Mouse (Mus musculus): ENCODE measurements around the gene Itpr3. TPM values are rescaled to one million over a fixed set of nuclear protein-coding genes. Genes with fewer than 3 reads are reported as not detected.

The Itpr3 gene
- polyA plus RNA-seq (2015; fragmentation: Nextera tagmentation; extraction: Ambion mirVana), result 0.70 and 0.73 TPM in 2 replicates

DNA sequence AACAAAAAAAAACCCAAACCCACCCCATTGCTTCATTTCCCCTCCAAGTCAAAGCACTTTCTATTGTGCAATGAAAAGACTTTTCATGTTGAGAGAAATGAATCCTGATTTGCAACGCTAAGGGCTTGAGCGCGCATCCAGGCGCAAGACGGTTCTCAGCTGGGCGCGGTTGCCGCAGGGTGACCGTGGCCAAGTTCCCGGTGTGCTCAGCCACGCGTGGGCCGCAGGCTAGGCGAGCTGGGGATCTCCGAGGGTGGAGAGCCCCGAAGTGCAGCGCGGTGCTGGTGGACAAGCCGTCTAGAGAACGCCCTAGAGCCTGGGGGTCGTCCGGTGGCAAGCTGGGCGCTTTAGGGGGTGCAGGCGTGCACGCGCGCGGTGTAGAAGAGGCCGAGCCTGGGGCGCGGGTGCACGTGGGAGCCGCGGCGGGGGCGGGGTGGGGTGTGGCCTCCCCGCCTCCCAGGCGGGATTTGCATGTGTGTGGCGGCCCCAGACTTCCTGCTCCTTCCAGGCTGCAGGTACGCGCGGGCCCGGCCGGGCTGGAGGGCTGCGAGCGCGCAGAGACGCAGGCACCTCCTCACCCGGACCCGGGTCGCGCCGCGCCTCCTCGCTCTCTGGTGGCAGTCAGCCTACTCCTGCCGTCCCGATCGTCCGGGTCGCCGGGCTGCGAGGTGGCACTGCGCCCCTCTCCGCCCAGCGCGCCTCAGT lies at the start of gene Itpr3:
Gene Itpr3 (plus strand): TSS at position 493 of the 705 bp plus-strand sequence.
- peak; percentile 36; the same call in 1 of the 2 replicates for ATAC-seq
- H3K4me2 ChIP-seq (ENCODE audit: low read length), result peak within 1 kb of the TSS; percentile 78
- under 1% methylated on average over 64 of the region's 66 CpGs for WGBS
- peaks cover 41% of the 10 kb centered on the region for H3K27me3 ChIP-seq (ENCODE audit: control insufficient read depth, insufficient read depth, low read depth, low read length)
- H3K4me3 ChIP-seq (ENCODE audit: low read depth, low read length), result peak within 1 kb of the TSS; percentile 47
- no peaks in the 10 kb centered on the region for H3K36me3 ChIP-seq (ENCODE audit: control insufficient read depth, insufficient read depth, low read length)
- peaks cover 6% of the 10 kb centered on the region; the same call in 1 of the 2 replicates for H3K4me1 ChIP-seq (ENCODE audit: control insufficient read depth, insufficient read depth, low read length)
- no peak within 1 kb of the TSS for H3K27ac ChIP-seq (ENCODE audit: low read length)
- no peaks in the 10 kb centered on the region for H3K9me3 ChIP-seq (replicated peaks; ENCODE audit: control insufficient read depth, low read length, poor library complexity, severe bottlenecking)
- H3K9ac ChIP-seq (ENCODE audit: low read depth, low read length), result peak within 1 kb of the TSS; percentile 58

GRCm38 (mm10) chr17:27008277-27008676 lies 48.8 kb upstream of the Itpr3 start:
- no peaks in the 10 kb centered on the region for H3K27me3 ChIP-seq (ENCODE audit: control insufficient read depth, insufficient read depth, low read depth, low read length)
- H3K4me1 ChIP-seq (ENCODE audit: control insufficient read depth, insufficient read depth, low read length), result no peaks in the 10 kb centered on the region
- no peaks in the 10 kb centered on the region for H3K36me3 ChIP-seq (ENCODE audit: control insufficient read depth, insufficient read depth, low read length)
- H3K27ac ChIP-seq (ENCODE audit: low read length), result no peak overlapping the region
- WGBS, result 86% methylated on average over 2 of the region's 2 CpGs
- H3K9me3 ChIP-seq (replicated peaks; ENCODE audit: control insufficient read depth, low read length, poor library complexity, severe bottlenecking), result no peaks in the 10 kb centered on the region
- H3K4me3 ChIP-seq (ENCODE audit: low read depth, low read length), result no peak overlapping the region
- no peak overlapping the region for H3K9ac ChIP-seq (ENCODE audit: low read depth, low read length)
- no peak for ATAC-seq
- H3K4me2 ChIP-seq (ENCODE audit: low read length), result no peak overlapping the region

GRCm38 (mm10) chr17:27011167-27011566 lies 45.9 kb upstream of the Itpr3 start:
- Histone ChIP-seq H3K4me1 (ENCODE audit: control insufficient read depth, insufficient read depth, low read length) (no peaks in the 10 kb centered on the region), H3K36me3 (ENCODE audit: control insufficient read depth, insufficient read depth, low read length) (no peaks in the 10 kb centered on the region), H3K4me2 (ENCODE audit: low read length) (no peak overlapping the region), H3K27me3 (ENCODE audit: control insufficient read depth, insufficient read depth, low read depth, low read length) (no peaks in the 10 kb centered on the region), H3K9me3 (replicated peaks; ENCODE audit: control insufficient read depth, low read length, poor library complexity, severe bottlenecking) (no peaks in the 10 kb centered on the region), H3K9ac (ENCODE audit: low read depth, low read length) (no peak overlapping the region), H3K4me3 (ENCODE audit: low read depth, low read length) (no peak overlapping the region), H3K27ac (ENCODE audit: low read length) (no peak overlapping the region)
- WGBS, result 94% methylated on average over 10 of the region's 10 CpGs
- no peak for ATAC-seq

- Histone ChIP-seq H3K4me2 (ENCODE audit: low read length) (no peak overlapping the region), H3K9me3 (replicated peaks; ENCODE audit: control insufficient read depth, low read length, poor library complexity, severe bottlenecking) (no peaks in the 10 kb centered on the region), H3K27ac (ENCODE audit: low read length) (no peak overlapping the region), H3K9ac (ENCODE audit: low read depth, low read length) (no peak overlapping the region), H3K4me1 (ENCODE audit: control insufficient read depth, insufficient read depth, low read length) (no peaks in the 10 kb centered on the region), H3K36me3 (ENCODE audit: control insufficient read depth, insufficient read depth, low read length) (no peaks in the 10 kb centered on the region), H3K27me3 (ENCODE audit: control insufficient read depth, insufficient read depth, low read depth, low read length) (no peaks in the 10 kb centered on the region), H3K4me3 (ENCODE audit: low read depth, low read length) (no peak overlapping the region)
- no peak; the same call in 1 of the 2 replicates for ATAC-seq
- 69% methylated on average over 12 of the region's 14 CpGs for WGBS
These were observed 45.0 kb upstream of the Itpr3 start for GRCm38 (mm10) chr17:27011998-27012672.

GRCm38 (mm10) chr17:27012909-27013308 lies 44.2 kb upstream of the Itpr3 start:
- no peak overlapping the region for H3K9ac ChIP-seq (ENCODE audit: low read depth, low read length)
- no peaks in the 10 kb centered on the region for H3K9me3 ChIP-seq (replicated peaks; ENCODE audit: control insufficient read depth, low read length, poor library complexity, severe bottlenecking)
- H3K4me3 ChIP-seq (ENCODE audit: low read depth, low read length), result no peak overlapping the region
- H3K36me3 ChIP-seq (ENCODE audit: control insufficient read depth, insufficient read depth, low read length), result no peaks in the 10 kb centered on the region
- no peak overlapping the region for H3K27ac ChIP-seq (ENCODE audit: low read length)
- no peak overlapping the region for H3K4me2 ChIP-seq (ENCODE audit: low read length)
- H3K27me3 ChIP-seq (ENCODE audit: control insufficient read depth, insufficient read depth, low read depth, low read length), result no peaks in the 10 kb centered on the region
- no peak for ATAC-seq
- H3K4me1 ChIP-seq (ENCODE audit: control insufficient read depth, insufficient read depth, low read length), result peaks cover 5% of the 10 kb centered on the region; the same call in 1 of the 2 replicates
- WGBS, result 49% methylated on average over 6 of the region's 6 CpGs

DNA sequence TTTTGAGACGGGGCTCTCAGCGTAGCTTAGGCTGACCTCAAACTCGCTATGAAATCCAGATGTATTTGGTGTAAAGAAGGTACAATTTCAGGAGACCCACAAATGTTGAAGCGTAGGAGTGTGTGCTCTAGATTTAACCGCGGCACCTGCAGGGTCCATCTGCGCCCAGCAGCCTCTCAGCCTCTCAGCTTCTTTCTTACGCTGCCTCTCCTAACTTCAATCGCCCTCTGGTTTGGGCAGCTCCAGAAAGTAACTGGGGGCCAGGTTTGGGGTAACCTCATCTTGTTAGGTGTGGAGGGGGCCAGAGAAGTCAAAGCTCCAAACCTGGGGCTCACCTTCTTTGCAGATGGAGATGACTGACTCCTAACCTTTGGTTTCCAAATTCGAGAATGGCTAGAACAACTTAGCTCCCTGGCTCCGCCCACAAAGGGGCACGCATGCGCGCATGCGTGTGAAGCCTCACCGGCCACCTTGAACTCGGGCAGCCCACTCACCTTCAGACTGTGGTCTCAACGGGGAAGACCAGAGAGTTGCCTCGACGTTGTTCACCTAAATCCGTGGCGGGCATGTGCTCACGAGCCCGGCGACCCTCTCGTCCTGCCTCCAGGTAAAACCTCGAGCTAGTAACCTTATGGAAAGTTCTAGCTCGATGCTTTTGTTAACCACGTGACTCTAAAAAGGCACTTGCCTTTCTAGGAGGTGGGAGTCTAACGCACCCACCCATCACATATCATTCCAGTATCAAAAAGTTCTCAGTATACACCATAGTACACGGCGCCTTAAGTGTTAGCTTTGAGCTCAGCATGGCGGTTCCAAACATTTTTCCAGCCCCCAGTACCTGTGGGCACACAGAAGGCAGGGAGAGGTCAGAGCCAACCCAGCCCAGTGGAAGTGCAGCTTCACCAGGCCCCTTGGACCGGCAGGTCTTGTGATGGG lies 39.3 kb upstream of the Itpr3 start:
- WGBS, result 5% methylated on average over 34 of the region's 34 CpGs
- peak overlapping the region; percentile 48 for H3K4me3 ChIP-seq (ENCODE audit: low read depth, low read length)
- peak overlapping the region; percentile 65 for H3K27ac ChIP-seq (ENCODE audit: low read length)
- H3K27me3 ChIP-seq (ENCODE audit: control insufficient read depth, insufficient read depth, low read depth, low read length), result no peaks in the 10 kb centered on the region
- peak overlapping the region; percentile 70 for H3K9ac ChIP-seq (ENCODE audit: low read depth, low read length)
- peaks cover 14% of the 10 kb centered on the region for H3K36me3 ChIP-seq (ENCODE audit: control insufficient read depth, insufficient read depth, low read length)
- peak overlapping the region; percentile 56 for H3K4me2 ChIP-seq (ENCODE audit: low read length)
- peaks cover 12% of the 10 kb centered on the region for H3K4me1 ChIP-seq (ENCODE audit: control insufficient read depth, insufficient read depth, low read length)
- ATAC-seq, result peak; percentile 79
- no peaks in the 10 kb centered on the region for H3K9me3 ChIP-seq (replicated peaks; ENCODE audit: control insufficient read depth, low read length, poor library complexity, severe bottlenecking)

DNA sequence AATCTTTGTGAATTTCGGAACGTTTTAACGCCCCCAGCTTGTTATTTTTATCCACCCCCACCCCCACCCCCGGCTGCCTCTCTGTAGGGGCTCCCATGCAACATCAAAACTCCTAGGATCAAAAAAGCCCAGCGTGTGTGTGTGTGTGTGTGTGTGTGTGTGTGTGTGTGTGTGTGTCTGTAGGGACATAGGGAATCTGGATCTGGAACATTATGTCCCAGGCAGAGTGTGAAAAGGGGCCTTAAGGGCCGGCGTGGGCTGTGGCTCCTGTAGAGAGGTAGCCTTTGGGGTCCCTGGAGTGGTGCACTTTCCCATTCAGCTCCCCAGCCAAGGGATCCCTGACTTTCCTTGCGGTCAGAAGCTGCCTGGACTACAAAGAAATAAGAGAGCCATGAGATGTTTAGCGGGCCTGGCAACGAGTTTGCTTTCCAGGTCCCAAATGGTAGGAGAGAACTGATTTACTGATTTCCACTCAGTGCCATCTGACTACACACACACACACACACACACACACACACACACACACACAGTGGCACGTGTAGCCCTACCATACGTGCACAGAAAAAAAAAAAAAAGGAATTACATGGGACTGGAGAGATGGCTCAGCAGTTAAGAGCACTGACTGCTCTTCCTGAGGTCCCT lies 38.4 kb upstream of the Itpr3 start:
- H3K4me1 ChIP-seq (ENCODE audit: control insufficient read depth, insufficient read depth, low read length), result peaks cover 12% of the 10 kb centered on the region
- H3K9ac ChIP-seq (ENCODE audit: low read depth, low read length), result peak overlapping the region; percentile 70
- H3K27ac ChIP-seq (ENCODE audit: low read length), result peak overlapping the region; percentile 65
- ATAC-seq, result peak; percentile 26; the same call in 1 of the 2 replicates
- H3K36me3 ChIP-seq (ENCODE audit: control insufficient read depth, insufficient read depth, low read length), result peaks cover 14% of the 10 kb centered on the region
- peak overlapping the region; percentile 56 for H3K4me2 ChIP-seq (ENCODE audit: low read length)
- H3K27me3 ChIP-seq (ENCODE audit: control insufficient read depth, insufficient read depth, low read depth, low read length), result no peaks in the 10 kb centered on the region
- H3K9me3 ChIP-seq (replicated peaks; ENCODE audit: control insufficient read depth, low read length, poor library complexity, severe bottlenecking), result no peaks in the 10 kb centered on the region
- 29% methylated on average over 12 of the region's 12 CpGs for WGBS
- H3K4me3 ChIP-seq (ENCODE audit: low read depth, low read length), result peak overlapping the region; percentile 48; the same call in 1 of the 2 replicates

DNA sequence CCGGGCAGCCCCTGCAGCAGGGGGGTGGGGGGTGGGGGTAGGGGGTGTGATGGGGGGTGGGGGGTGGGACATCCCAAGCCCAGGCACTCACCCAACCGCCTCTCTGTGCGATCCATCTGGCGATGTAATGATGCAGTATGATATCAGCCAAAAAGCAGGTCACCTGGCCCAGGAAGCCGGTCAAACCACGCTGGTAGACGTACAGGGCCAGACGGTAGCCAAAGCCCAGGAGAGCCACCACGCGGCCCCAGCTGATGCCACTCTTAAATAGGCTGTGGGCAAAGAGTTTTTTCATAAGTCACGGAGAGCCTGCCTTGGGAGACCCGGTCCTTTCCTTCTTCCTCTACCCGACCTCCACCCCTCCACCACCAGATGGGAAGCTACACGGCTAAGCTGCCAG lies 36.0 kb upstream of the Itpr3 start:
- no peak overlapping the region for H3K27ac ChIP-seq (ENCODE audit: low read length)
- 93% methylated on average over 13 of the region's 14 CpGs for WGBS
- H3K9me3 ChIP-seq (replicated peaks; ENCODE audit: control insufficient read depth, low read length, poor library complexity, severe bottlenecking), result no peaks in the 10 kb centered on the region
- H3K36me3 ChIP-seq (ENCODE audit: control insufficient read depth, insufficient read depth, low read length), result peaks cover 23% of the 10 kb centered on the region
- H3K4me2 ChIP-seq (ENCODE audit: low read length), result no peak overlapping the region
- no peaks in the 10 kb centered on the region for H3K27me3 ChIP-seq (ENCODE audit: control insufficient read depth, insufficient read depth, low read depth, low read length)
- no peak overlapping the region for H3K4me3 ChIP-seq (ENCODE audit: low read depth, low read length)
- H3K9ac ChIP-seq (ENCODE audit: low read depth, low read length), result no peak overlapping the region
- H3K4me1 ChIP-seq (ENCODE audit: control insufficient read depth, insufficient read depth, low read length), result peaks cover 12% of the 10 kb centered on the region
- no peak for ATAC-seq

All from midbrain, embryonic 16.5 days (tissue).